Mouse (Mus musculus) myocyte (in vitro differentiated cells): ENCODE measurements at regions not wholly inside any gene's neighbourhood (a gene's known extent, or its start where the extent isn't known, plus 50 kb on each side); places are given as distances from the start of the nearest gene placed in this dataset.

Experiments used
- CEBPB ChIP-seq: IDR thresholded peaks from 2 replicates; pipeline ENCODE4 v1.6.1; 2011; ENCODE audit warnings: mild to moderate bottlenecking, moderate library complexity; ENCODE audit not compliant: poor library complexity, insufficient read depth, severe bottlenecking
- E2F4 ChIP-seq: IDR thresholded peaks from one replicate; pipeline ENCODE4 v1.6.1; 2011; ENCODE audit warnings: mild to moderate bottlenecking, control low read depth, moderate library complexity; ENCODE audit not compliant: insufficient read depth
- MAX ChIP-seq: IDR thresholded peaks from one replicate; pipeline ENCODE4 v1.6.1; 2011; ENCODE audit warnings: low read depth, mild to moderate bottlenecking, control low read depth
- MYOD1 ChIP-seq, 3 experiments: IDR thresholded peaks; one replicate each; pipeline ENCODE4 v1.6.1; 2011; ENCODE audit warnings: control low read depth in 2 of 3, low read depth in 2 of 3, mild to moderate bottlenecking in 2 of 3, moderate library complexity in 1 of 3; ENCODE audit not compliant: insufficient read length in 2 of 3, control insufficient read depth in 1 of 3
- MYOG ChIP-seq, 3 experiments: IDR thresholded peaks; one replicate each; pipeline ENCODE4 v1.6.1; 2011; ENCODE audit warnings: control low read depth in 2 of 3, low read depth in 2 of 3, mild to moderate bottlenecking in 2 of 3; ENCODE audit not compliant: insufficient read length in 2 of 3, control insufficient read depth in 1 of 3, insufficient read depth in 1 of 3
- POLR2A ChIP-seq: IDR thresholded peaks from one replicate; pipeline ENCODE4 v1.6.1; 2011; ENCODE audit warnings: low read depth, mild to moderate bottlenecking, control low read depth, moderate library complexity; ENCODE audit not compliant: insufficient read length
- POLR2AphosphoS2 ChIP-seq: IDR thresholded peaks from one replicate; pipeline ENCODE4 v1.6.1; 2011; ENCODE audit warnings: low read depth, control low read depth; ENCODE audit not compliant: insufficient read length
- REST ChIP-seq: IDR thresholded peaks from one replicate; pipeline ENCODE4 v1.6.1; 2011; ENCODE audit warnings: mild to moderate bottlenecking, control low read depth, moderate library complexity; ENCODE audit not compliant: insufficient read depth, insufficient read length
- USF1 ChIP-seq: IDR thresholded peaks from one replicate; pipeline ENCODE4 v1.6.1; 2011; ENCODE audit warnings: low read depth, mild to moderate bottlenecking, control low read depth, moderate library complexity

GRCm38 (mm10) chr5:75401734-75402133, 173.0 kb upstream of the Kit start:
- TF ChIP-seq POLR2A (no peak), MAX (no peak), CEBPB (no peak), MYOG (IDR thresholded peaks at IDR 0.05; ENCODE audit: control insufficient read depth in 1 of 3, insufficient read depth in 1 of 3, insufficient read length in 2 of 3, low read depth in 2 of 3) (no peak), USF1 (no peak), E2F4 (no peak), POLR2AphosphoS2 (no peak), REST (no peak), MYOD1 (IDR thresholded peaks at IDR 0.05; ENCODE audit: control insufficient read depth in 1 of 3, insufficient read length in 2 of 3, low read depth in 2 of 3) (no peak)
